Mouse (Mus musculus): ENCODE data around the gene Gm49776.

Gene Gm49776

DNA sequence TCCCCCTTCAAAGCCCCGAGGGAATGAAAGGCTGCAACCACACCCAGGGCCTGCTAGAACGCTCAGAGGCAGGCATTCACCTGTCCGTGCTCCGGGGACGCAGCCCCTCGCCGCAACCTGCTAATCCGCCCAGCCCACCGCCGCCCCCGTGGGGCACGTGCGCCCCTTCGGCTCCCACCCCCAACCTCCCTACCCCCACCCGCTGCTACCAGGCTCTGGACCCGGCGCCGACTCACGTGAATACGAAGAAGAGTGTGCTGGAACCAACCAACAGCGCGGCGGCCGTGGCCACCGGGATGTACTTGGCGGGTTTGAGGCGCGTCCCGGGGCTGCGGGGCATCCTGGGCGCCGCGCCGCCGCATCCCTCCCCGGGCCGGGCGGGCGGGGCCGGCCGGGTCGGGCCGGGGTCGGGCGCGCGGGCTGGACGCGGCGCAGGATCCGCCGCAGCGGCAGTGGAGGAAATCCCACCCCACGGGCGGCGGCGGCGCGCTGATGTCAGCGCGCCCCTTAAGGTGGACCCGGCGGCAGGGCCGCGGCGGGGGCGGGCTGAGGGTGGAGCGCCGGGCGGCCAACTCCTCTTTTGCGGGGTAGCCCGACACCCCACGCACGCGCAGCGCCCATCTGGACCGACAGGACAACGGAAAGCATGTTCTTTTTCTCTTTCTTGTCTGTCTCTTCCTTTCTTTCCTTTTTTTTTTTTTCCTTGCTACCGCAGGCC, 23.3 kb downstream of the Gm49776 start, which contains the start of gene Zdhhc8:
Zdhhc8 (minus strand) TSS at position 466 of the 718 bp plus-strand sequence.
- DNase-seq (ENCODE audit: low read depth, low spot score) = no peak

DNA sequence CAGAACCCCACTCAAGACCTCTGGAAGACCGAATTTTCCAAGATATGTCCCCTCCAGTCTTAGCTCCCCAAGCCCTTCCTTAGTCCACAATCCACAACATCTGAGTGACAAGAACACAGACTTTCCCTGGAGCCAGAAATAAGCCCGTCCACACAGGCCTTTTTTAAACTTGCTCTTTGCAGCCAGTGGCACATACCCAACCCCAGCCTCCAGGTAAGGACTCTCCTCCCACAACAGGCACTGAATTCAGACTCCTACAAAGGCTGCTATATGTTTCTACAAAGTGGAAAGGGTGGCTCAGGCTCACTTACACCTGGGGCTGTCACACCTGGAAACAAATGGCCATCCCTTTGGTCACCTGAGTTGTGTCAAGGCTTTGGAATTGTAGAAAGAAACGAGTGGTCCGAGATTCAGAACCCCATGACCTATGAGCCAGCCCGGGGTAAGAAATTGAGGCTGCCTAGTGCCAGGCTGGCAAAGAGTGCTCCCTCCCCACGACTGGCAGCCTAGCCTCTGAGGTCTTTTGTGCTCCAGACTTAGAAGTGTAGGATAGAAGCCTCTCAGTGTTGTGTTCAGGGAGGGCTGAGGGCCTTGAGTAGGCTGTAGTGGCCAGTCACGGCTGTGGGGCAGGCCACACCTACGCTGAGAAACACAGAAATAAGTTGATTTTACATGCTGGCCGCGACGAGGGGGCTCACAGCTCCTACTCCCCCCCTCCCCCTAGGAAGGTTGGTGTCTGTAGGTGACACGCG, 24.0 kb downstream of the Gm49776 start:
- DNase-seq (ENCODE audit: low read depth, low spot score) = no peak

DNA sequence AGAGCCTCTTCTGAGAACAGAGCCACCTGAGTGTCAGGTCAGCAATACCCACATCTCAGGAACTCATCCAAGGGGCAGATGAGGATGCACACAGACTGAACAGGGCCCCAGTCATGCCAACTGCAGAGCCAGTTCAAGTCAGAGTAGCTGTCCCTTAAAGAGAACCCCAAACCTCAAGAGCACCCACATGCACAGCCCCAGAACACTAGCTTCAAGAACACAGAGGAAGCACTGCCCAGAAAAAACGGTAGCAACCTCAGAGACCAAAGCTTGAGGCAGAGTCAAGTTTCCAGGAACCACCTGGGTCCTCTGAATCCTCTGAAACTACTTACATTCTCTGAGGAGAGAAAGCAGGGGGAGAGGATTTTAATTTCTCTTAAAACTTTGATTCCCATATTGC, 24.7 kb downstream of the Gm49776 start:
- DNase-seq (ENCODE audit: low read depth, low spot score) = no peak

DNA sequence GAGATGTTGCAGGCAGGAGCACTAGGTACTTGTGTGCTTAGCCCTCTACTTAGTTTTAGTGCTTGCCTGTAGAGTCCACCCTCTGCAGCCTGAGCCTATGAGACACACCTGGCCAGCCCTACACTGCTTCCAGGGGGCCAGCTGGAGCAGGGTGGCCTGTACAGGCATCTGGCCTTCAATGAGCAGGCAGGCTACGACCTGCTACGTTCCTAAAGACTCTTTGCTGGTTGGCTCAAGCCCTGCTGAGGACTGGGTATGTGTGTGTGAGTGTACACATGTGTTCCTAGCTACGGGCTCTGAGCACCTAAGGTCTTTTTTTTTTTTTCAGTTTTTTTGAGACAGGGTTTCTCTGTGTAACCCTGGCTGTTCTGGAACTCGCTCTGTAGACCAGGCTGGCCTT, 26.7 kb downstream of the Gm49776 start:
- no peak for DNase-seq (ENCODE audit: low read depth, low spot score)

- no peak for DNase-seq (ENCODE audit: low read depth, low spot score)
Observed at GRCm38 (mm10) chr16:18231047-18231446, 27.1 kb downstream of the Gm49776 start.

- no peak for DNase-seq (ENCODE audit: low read depth, low spot score)
Observed at GRCm38 (mm10) chr16:18230617-18231016, 27.5 kb downstream of the Gm49776 start.

DNA sequence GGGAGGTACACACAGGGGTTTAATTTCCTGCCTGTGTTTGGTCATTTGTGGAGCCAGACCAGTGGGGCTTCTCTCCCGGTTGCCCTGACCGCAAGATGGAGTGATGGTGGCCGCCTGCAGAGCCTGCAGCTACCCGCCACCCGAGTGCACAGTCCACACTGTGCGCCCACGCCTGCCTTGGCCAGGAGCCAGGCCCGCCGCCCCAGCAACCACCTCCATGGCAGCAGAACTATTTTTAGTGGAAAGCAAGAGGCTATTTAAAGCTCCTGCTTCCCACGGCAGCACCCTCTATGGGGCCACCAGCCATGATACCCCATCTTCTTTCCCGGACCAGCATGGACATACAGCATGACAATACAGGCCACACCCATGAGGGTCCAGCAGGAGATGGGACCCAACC, 28.5 kb downstream of the Gm49776 start:
- no peak for DNase-seq (ENCODE audit: low read depth, low spot score)

DNA sequence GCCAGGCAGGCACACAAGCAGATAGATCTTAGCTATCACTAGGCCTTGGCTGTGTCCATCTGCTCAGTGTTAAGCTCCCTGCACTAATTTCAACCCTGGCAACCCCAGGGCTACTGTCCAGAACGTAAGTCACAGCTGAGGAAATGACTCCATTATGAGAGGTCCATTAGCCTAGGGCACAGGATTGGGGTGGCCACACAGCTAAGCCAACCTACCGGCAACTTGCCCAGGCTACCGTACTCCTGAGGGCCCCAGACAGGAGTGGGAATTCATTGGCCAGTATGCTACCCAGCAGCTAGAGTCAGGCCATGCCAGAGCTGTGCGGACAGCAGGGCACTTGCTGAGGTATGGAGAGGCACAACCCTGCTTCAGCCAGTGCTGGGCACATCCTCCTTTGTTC, 29.3 kb downstream of the Gm49776 start:
- no peak for DNase-seq (ENCODE audit: low read depth, low spot score)

DNA sequence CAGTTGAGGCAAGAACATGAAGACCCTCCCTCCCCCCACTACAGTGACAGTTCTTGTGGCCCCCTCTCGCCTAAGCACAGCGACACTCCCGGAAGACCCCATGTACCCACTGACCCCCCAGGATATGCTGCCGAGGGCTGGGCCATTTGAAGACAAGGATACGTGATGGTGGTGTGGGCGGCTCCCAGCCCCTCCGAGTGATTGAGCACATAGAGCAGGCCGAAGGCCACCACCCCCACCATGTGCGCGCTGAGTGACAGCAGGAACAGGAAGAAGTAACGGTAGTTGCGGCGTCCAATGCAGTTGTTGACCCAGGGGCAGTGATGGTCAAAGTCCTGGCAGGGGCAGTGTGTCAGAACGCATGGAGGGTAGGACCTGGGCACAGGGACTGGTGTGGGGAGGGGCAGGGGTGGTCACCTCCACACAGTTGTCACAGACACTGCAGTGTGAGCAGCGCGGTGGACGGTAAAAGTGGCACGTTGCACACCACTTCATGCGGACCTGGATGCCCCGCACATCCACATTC, 30.2 kb downstream of the Gm49776 start:
- DNase-seq (ENCODE audit: low read depth, low spot score) = no peak

- no peak for DNase-seq (ENCODE audit: low read depth, low spot score)
Observed at GRCm38 (mm10) chr16:18227187-18227586, 30.9 kb downstream of the Gm49776 start.

DNA sequence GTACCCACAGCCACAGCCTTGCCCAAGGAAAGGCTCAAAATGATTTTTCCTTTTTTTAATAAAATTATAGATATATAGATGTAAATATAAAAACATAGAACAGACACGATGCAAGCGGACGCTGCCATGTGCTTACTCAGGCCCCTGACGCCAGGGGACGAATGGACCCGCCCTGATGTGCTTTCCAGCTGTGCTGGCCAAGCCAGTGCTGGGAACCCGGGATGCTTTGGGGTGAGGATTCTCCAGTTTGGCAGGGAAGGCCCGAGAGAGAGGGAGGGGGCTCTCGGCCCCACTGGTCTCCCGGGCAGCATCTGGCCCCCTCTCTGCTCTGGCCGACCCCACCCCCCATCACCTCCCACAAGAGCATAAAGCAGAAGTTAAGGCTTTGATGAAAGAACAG, 35.9 kb downstream of the Gm49776 start:
- no peak for DNase-seq (ENCODE audit: low read depth, low spot score)

DNA sequence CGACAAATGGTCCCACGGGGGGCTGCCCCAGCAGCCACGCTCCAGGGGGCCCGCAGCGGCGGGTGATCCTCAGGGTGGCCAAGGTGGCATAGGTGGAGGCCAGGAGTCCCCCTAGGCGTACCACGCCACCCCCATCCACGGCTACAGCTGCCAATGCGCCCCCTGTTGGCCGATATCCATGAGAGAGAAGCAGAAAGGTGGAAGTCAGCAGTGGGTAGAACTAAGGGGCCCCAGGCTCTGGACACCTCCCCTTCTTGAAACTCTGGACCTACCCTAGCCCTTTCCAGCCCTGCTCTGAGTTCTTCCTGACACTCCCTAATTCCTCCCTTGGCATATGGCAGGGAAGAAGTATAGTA, 36.6 kb downstream of the Gm49776 start:
- DNase-seq (ENCODE audit: low read depth, low spot score) = no peak

DNA sequence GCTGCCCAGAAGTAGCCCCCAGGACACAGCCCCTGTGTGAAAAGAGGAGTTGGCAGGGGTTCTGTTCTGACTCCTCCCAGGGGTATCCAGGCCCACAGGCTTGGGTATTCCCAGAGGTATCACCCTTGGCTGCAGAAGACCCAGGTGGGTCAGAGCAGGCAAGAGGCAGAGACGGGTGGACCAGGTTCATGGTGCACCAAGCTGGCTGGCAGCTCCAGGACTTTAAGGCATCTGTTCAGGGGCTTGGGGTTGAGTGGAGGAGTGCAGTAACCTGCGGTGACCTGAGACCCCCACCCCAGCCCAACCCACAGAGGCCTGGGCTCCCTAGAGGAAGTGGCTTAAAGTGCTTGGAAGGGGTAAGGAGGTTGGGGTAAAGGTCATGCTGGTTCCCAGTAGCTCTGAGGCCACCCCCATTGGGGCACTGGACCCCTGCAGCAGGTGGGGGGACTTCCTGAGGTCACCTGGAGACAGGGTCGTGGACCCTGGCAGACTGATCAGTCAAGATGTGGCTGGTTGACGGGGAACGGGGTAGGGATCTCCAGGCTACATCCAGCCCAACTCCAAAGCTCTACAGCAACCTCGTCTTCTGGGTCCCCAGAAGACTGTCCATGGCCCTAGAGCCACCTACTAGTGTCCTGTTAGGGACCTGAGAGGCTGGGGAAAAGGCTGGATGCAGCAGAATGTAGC, 37.1 kb downstream of the Gm49776 start:
- no peak for DNase-seq (ENCODE audit: low read depth, low spot score)

DNA sequence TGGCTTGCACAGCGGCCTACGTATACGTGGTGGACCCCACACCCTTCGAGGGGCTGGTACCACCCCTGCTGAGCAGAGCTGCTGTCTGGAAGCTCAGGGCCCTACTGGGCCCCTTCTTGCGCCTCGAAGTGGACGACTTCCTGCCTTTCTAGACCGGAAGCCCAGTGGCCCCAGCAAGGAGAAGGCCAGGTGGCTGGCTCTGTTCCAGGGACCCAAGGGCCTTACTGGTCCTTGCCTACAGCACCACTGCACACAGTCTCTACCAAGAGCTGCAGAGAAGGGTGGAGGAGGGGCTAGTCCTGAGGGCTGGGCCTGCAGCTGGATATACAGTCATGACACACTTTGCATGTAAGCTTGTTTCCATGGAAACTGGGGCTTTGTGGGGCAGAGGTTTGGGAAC, 38.1 kb downstream of the Gm49776 start:
- DNase-seq (ENCODE audit: low read depth, low spot score) = no peak

- DNase-seq (ENCODE audit: low read depth, low spot score) = no peak
Observed at GRCm38 (mm10) chr16:18218580-18218996, 39.5 kb downstream of the Gm49776 start.

DNA sequence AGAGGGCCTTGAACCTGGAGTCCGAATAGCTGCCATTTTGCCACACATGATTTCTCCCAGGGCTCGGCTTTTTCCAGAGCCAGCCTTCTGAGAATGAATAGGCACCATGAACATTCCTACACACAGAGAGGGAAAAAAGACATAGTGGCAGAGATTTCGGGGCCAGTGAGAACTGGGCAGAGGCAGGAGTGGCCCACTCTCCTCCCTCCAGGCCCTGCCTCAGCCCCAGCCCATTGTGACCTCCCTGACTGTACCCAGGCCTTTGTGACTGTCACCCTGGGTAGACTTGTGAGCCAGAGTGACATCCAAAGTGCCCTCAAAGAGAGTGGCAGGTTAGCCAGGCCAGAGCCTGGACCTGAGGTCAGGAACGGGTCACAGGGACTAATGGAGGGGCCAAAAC, 40.5 kb downstream of the Gm49776 start, which contains the start of gene Ccdc188:
Ccdc188 (plus strand) TSS at position 301 of the 400 bp plus-strand sequence.
- DNase-seq (ENCODE audit: low read depth, low spot score) = no peak

DNA sequence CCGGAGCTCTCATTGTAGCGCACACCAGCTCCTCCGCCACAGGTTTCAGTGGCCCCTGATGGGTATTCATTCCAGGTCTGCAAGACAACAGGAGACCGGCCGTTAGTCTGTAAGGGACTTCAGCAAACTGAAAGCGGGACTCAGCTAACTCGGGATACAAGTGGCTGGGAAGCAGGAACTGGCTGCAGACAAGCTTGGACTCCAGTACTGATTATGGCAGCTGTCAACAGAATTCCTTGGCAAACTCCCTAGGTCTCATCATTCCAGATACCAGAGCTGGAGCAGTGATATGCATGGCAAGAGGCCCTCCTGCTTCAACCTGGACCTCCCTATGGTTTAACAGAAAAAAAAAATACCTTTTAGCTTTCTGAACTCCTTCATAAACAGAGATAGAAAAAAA, 43.3 kb downstream of the Gm49776 start:
- DNase-seq (ENCODE audit: low read depth, low spot score) = no peak

GRCm38 (mm10) chr16:18213689-18214088, 44.4 kb downstream of the Gm49776 start:
- no peak for DNase-seq (ENCODE audit: low read depth, low spot score)

- DNase-seq (ENCODE audit: low read depth, low spot score) = peak; percentile 30
Observed at GRCm38 (mm10) chr16:18211417-18212171, 46.5 kb downstream of the Gm49776 start.

GRCm38 (mm10) chr16:18210701-18211416, 47.3 kb downstream of the Gm49776 start:
- peak; percentile 8 for DNase-seq (ENCODE audit: low read depth, low spot score)
